Mouse (Mus musculus) G1E (cell line): ENCODE measurements around the gene Ep400.

Experiments
- CTCF ChIP-seq: IDR thresholded peaks from 2 replicates; pipeline ENCODE4 v1.5.1; 2012; ENCODE audit warnings: low read depth, low read length, inconsistent platforms, mixed read lengths
- GATA1 ChIP-seq: IDR thresholded peaks from 2 replicates; pipeline ENCODE4 v1.6.1; 2012; ENCODE audit warnings: borderline replicate concordance, low read length, inconsistent platforms, mixed read lengths
- GATA2 ChIP-seq: IDR thresholded peaks from 2 replicates; pipeline ENCODE4 v1.6.1; 2012; ENCODE audit warnings: low read depth, low read length, inconsistent platforms, borderline replicate concordance
- TAL1 ChIP-seq: conservative IDR thresholded peaks from 2 replicates; pipeline ENCODE4 v1.6.1; 2012; ENCODE audit warnings: low read depth, low read length, inconsistent platforms, mixed read lengths

- TF ChIP-seq GATA2 (no peak), CTCF (no peak), GATA1 (no peak), TAL1 (no peak)
Observed at GRCm38 (mm10) chr5:110629525-110630120, 140.9 kb downstream of the Ep400 start.
